Mouse (Mus musculus) adrenal gland, adult 18-20 months (tissue): Measurements from ENCODE around the gene Fndc8. TPM values are rescaled to one million over a fixed set of nuclear protein-coding genes. Genes with fewer than 3 reads are reported as not detected.
A peak's percentile ranks its signal among the peaks of the same experiment; 100 is the strongest.

Source experiments
- DNase-seq, 2 experiments: peaks; one replicate each; pipeline ENCODE4 v3.0.0; 2021 to 2022; ENCODE audit warnings: low spot score in 2 of 2
- total RNA-seq, 2 experiments: library from RNA; stranded (reverse); gene quantifications; 1 replicate in 1 of 2; 2 replicates in 1 of 2; pipeline ENCODE4 v1.2.3; 2021

Fndc8 gene
- total RNA-seq, 2 experiments from 2014 or later = 0.13 TPM; not detected in 1

DNA sequence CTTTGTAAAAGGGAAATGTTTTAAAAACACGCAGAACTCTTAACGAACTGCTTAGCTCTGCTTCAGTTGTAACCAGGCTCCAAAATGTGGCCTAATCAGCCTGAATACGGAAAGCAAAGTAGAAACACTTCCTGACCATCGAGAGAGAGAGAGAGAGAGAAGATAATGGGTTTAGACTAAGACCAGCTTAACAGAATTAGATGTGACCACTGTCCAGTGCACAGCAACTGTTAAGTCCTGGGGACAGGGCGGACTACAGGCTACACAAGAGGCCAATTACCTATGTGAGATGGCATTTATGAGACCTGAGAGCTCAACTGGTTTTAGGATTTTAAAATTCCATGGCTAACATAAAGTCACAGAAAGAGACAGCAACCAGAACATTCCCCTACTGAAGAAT lies 24.0 kb upstream of the Fndc8 start:
- DNase-seq = no peak

GRCm38 (mm10) chr11:82869506-82870172 lies 22.3 kb upstream of the Fndc8 start:
- DNase-seq = no peak

DNA sequence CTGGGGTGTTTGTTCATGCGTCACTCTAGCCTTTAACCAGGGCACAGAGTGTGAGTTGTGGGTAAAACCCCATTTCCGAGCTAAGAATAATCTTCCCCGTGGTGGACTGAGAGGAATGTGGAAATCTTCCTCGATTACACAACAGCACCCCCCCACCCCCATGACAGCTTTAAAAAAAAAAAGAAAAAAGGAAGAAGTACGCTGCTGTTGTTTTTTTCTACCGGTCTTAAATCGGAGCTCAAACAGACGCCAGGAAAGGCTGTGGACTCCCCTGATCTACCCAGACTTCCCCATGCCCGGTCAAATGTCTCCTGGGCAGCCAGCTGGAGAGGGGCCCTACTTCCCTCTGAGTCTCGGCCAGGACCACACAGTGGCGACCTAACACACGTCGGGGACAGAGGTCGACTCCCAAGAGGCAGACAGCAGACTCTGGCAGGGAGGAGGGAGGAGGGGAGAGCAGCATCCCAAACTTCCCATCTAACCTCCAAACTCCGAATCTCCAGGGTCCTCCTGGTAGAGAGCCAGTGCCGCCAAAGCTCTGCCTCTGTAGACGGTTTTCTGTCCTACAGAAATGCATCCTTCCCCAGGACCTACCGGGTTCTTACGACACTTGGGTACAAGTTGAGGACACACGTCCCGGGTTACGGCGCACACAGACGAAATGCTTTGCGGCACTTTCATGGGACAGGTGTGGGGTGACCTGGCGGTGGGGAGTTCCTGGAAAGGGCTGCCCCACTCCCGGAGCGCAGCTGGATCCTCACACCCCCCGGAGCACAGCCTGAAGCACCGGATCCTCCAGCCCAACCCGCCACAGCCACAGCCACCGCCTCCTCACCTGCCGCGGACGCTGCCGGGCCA lies 21.5 kb upstream of the Fndc8 start:
- DNase-seq = peak; percentile 36 to 49

GRCm38 (mm10) chr11:82871031-82871446 lies 20.9 kb upstream of the Fndc8 start, which contains the start of gene Rffl:
TSS of gene Rffl (minus strand) at chr11:82871210.
- DNase-seq = peak; percentile 96 to 99

GRCm38 (mm10) chr11:82874924-82875323 lies 17.0 kb upstream of the Fndc8 start:
- DNase-seq = no peak

GRCm38 (mm10) chr11:82875631-82876030 lies 16.3 kb upstream of the Fndc8 start:
- no peak for DNase-seq

- no peak for DNase-seq
Observed at GRCm38 (mm10) chr11:82877726-82878344, 14.1 kb upstream of the Fndc8 start.

DNA sequence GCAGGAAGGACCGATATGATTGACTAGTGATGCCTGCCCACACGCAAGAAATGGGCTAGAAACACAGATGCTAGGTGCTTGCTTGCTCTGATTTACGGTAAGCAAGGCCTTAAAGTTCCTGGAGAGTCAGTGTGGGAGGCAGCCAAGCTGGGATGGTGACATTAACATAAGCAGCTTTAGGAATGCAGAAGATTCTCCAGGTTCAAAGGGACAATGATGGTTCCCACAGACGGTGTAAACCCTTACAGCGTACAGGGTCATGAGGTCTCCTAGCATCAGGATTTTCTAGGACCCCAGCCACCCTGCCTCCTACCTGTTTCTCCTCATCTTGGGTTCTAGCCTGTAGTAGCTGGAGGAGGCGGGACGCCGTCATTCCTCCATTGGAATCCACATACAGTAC lies 8.7 kb upstream of the Fndc8 start:
- no peak for DNase-seq

- DNase-seq = no peak
Observed at GRCm38 (mm10) chr11:82886559-82886958, 5.4 kb upstream of the Fndc8 start.

DNA sequence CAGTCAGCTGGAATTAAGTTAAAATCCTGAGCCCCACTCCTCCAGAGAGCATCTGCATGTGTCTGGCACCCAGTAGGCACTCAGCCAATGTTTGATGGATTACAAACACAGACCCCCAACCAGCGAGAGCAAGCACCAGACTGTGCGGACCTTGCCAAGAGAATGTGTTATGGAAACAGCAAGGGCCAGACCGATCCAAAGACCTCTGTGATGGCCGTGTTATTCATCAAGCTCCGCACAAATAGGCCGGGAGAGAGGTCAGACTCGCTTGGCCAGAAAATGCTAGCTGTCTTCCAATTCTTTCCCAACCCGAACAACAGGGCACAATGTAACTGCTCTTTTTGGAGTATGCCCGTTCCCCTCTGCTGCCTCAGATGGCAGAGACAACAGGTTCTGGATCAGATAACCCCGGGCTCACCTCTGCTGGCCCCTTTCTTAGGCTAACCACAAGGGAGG lies 3.4 kb upstream of the Fndc8 start:
- DNase-seq = no peak

GRCm38 (mm10) chr11:82889524-82890341 lies 2.2 kb upstream of the Fndc8 start:
- DNase-seq = peak; percentile 25 to 26

GRCm38 (mm10) chr11:82890342-82890762 lies 1.6 kb upstream of the Fndc8 start, which contains the start of gene Rad51d:
TSS of gene Rad51d (minus strand) at chr11:82890614.
- DNase-seq = peak; percentile 95 to 96

DNA sequence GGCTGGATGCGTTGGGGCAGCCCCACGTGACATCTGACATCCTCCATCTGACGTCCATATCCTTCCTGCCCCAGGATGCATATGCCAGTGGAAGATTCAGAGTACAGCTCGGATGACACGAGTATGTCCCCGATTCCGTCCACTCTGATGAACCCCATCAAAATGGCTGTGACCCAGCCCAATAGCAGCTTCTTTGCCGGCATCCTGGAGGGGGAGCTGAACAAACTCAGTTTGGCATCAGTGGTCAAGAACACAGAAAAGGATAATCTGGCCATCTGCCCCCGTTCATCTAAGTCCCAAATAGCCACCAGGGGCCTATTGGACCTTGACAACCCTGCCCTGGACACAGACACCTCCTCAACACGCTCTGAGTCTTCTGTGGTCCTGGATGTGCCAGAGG lies 5.6 kb downstream of the Fndc8 start:
- no peak for DNase-seq

GRCm38 (mm10) chr11:82899720-82900119 lies 7.8 kb downstream of the Fndc8 start:
- no peak for DNase-seq

DNA sequence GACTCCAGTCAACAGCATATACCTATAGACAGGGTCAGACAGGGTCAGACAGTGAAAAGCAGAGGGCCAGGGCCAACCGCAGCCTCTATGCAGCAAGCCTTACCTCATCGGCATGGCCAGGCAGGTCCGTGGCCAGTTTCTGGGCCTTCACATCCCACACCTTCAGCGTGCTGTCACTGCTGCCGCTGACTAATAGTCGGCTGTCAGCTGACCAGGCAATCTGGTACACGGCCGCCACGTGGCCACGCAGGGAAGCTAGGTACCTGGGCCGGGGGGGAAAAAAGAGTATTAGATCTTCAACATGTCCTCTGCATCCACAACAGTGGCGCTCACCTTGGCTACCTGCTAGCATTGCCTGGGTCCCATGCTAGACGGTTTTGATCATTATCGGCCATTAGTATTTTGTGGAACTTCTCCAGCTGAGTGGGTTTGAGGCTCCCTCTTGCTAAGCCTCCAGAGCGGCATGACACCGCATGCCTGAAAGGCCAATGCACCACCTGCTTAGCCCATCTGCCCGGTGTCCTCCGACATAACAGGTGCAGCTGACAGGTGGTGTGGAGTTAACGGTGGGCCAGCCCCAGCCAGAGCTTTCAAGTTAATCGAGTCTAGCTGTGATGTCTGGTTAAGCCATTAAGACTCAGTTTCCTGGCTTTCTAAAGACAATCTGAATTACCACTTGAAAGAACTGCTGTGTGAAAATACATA lies 9.8 kb downstream of the Fndc8 start:
- no peak for DNase-seq

- no peak for DNase-seq
Observed at GRCm38 (mm10) chr11:82904952-82905351, 13.0 kb downstream of the Fndc8 start.

GRCm38 (mm10) chr11:82905816-82906215 lies 13.9 kb downstream of the Fndc8 start:
- DNase-seq = no peak

DNA sequence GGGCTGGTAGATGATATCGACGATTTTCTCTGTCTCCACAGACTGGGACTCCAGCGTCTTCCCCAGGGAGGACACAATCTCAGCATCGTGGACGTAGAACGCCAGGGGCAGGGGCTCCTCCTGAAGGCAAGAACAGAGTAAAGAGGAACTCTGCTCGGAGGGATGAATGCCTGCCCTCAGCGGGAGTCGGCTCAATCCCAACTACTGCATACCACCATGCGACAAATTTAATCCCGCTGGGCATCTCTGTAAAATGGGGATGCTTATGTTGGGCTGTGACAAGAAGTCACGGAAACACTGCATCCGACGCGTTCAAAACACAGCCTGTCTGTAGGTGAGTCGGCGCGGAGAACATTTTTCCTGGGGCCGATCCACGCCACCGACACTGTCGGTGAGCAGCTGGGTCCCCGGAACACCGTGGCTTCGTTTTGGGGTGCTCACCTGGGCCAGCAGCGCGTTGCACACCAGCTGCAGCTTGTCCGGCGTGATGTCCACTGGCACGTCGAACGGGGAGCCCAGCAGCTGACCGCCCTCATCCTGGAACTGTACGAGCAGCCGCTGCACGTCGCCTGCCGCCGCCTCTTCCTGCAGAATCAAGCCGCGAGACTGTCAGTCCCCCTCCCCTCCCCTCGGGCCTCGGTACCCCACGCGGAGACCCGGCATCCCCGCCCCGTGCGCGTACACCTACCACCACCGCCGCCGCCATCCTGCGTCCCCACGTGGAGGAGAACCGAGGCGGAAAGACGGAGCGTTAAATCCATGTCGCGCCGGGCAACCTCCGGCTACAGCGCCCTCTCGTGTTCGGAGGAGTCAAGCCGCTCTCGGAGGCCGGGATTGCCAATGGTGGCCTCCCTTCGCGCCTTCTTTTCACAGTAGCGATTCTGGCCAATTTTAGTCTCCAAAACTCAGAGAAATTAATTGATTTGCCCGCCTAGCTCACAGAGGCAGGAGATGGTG lies 16.0 kb downstream of the Fndc8 start, which contains the start of gene Nle1:
Gene Nle1 (minus strand): TSS at position 761 of the 957 bp plus-strand sequence.
- peak; percentile 96 for DNase-seq

DNA sequence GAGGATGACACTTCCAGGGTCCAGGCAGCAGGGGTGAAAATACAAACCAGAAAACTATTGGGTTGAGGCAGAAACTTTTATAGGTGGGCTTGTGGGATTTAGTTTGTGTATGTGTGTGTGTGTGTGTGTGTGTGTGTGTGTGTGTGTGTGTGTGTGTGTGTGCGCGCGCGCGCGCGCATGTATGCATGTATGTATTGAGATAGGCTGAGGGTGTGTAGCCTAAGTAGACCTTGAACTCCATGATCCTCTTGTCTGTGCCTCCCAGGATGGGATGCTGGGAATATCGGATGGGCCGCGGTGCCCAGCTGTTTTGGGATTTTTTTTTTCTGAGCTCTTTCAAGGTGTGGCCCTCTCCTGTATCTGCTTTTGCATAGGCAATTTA lies 16.7 kb downstream of the Fndc8 start:
- no peak for DNase-seq
